Mouse (Mus musculus): ENCODE data around the gene Tiam1.

DNA sequence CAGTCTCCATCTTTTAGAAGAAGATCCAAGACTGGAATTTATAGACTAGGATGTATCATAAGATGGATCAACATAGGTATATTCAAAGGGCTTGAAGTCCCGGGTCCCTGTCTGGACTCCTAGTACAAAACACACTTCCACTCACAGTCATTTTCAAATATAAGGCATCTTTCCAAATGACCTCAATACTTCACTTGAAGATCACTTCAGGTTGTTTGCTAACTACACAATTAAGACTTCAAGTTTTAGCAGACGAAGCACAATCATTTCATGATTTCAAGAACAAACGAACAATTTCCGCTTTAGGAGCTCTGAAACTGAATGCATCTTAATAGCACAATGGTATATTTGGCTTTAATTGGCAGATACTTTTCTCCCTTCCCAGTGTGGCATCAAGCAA lies 228.6 kb downstream of the Tiam1 start:
- TF ChIP-seq CTCF (IDR thresholded peaks at IDR 0.05; ENCODE audit: low read depth) = no peak
- no peak for TF ChIP-seq EP300 (IDR thresholded peaks at IDR 0.05; ENCODE audit: low read depth)

All from liver, embryonic 14.5 days (tissue).